Mouse (Mus musculus) embryonic facial prominence, embryonic 13.5 days (tissue): Measurements from ENCODE around the gene Adtrp. TPM values are rescaled to one million over a fixed set of nuclear protein-coding genes. Genes with fewer than 3 reads are reported as not detected.

Experiments
- ATAC-seq: fragments of 200-750 bp; cut with Nextera tagmentation; 2 replicates; pipeline ENCODE4 v1.8.0; 2017; ENCODE audit warnings: low read depth; ENCODE audit not compliant: insufficient number of reproducible peaks, insufficient read depth, low FRiP score, low TSS enrichment
- H3K27ac ChIP-seq: fragments of 300-500 bp; sonication (generic); 2 replicates; pipeline ENCODE4 v1.5.1; 2015; ENCODE audit warnings: moderate library complexity, mild to moderate bottlenecking, inconsistent platforms
- H3K27me3 ChIP-seq: fragments of 300-500 bp; sonication (generic); 2 replicates; pipeline ENCODE4 v1.6.1; 2015; ENCODE audit warnings: mild to moderate bottlenecking, inconsistent platforms
- H3K36me3 ChIP-seq: fragments of 300-500 bp; sonication (generic); 2 replicates; pipeline ENCODE4 v1.6.1; 2015; ENCODE audit warnings: mild to moderate bottlenecking, inconsistent platforms
- H3K4me1 ChIP-seq: fragments of 300-500 bp; sonication (generic); 2 replicates; pipeline ENCODE4 v1.6.1; 2015; ENCODE audit warnings: inconsistent platforms
- H3K4me2 ChIP-seq: fragments of 300-500 bp; sonication (generic); 2 replicates; pipeline ENCODE4 v1.6.1; 2015; ENCODE audit warnings: moderate library complexity, mild to moderate bottlenecking, inconsistent platforms
- H3K4me3 ChIP-seq: fragments of 300-500 bp; sonication (generic); 2 replicates; pipeline ENCODE4 v1.5.1; 2015; ENCODE audit warnings: mild to moderate bottlenecking, inconsistent platforms
- H3K9ac ChIP-seq: fragments of 300-500 bp; sonication (generic); 2 replicates; pipeline ENCODE4 v1.6.1; 2015; ENCODE audit warnings: mild to moderate bottlenecking, inconsistent platforms
- H3K9me3 ChIP-seq: fragments of 300-500 bp; sonication (generic); 2 replicates; pipeline ENCODE4 v1.6.1; 2016; ENCODE audit warnings: inconsistent platforms
- WGBS: fragments of 180-500 bp; shearing (Covaris S2); methylation state at CpG from one replicate; pipeline ENCODE4 v1.1.7; 2015; ENCODE audit warnings: mixed read lengths; 5-methylcytosine and 5-hydroxymethylcytosine counted together
- polyA plus RNA-seq: library from polyadenylated mRNA; unstranded; fragments of >200 nt; fragmentation: Nextera tagmentation; extraction: Ambion mirVana; gene quantifications from 2 replicates; pipeline ENCODE4 v1.2.1, GENCODE M21; 2015

Gene Adtrp
- polyA plus RNA-seq, 1 experiment from 2014 or later: 0.80 TPM

GRCm38 (mm10) chr13:41805138-41805820 lies 42.2 kb downstream of the Adtrp start:
- WGBS: 89% methylated on average over 7 of the region's 7 CpGs
- ATAC-seq: no peak
- H3K36me3 ChIP-seq: no peaks in the 10 kb centered on the region
- no peak overlapping the region for H3K9ac ChIP-seq
- H3K4me1 ChIP-seq: peaks cover 24% of the 10 kb centered on the region
- no peak overlapping the region for H3K27ac ChIP-seq
- no peak overlapping the region for H3K4me3 ChIP-seq
- H3K27me3 ChIP-seq: no peaks in the 10 kb centered on the region
- H3K4me2 ChIP-seq: no peak overlapping the region
- H3K9me3 ChIP-seq: no peaks in the 10 kb centered on the region

- peaks cover 24% of the 10 kb centered on the region for H3K4me1 ChIP-seq
- 67% methylated on average over 8 of the region's 8 CpGs for WGBS
These were observed 43.7 kb downstream of the Adtrp start for GRCm38 (mm10) chr13:41803656-41804265.

GRCm38 (mm10) chr13:41801177-41801636 lies 46.3 kb downstream of the Adtrp start:
- ATAC-seq: no peak; the same call in 1 of the 2 replicates

More at GRCm38 (mm10) chr13:41803656-41804265, 43.7 kb downstream of the Adtrp start:
- H3K36me3 ChIP-seq: no peaks in the 10 kb centered on the region
- no peak overlapping the region for H3K9ac ChIP-seq
- no peak overlapping the region for H3K4me3 ChIP-seq
- no peaks in the 10 kb centered on the region for H3K9me3 ChIP-seq
- H3K27ac ChIP-seq: no peak overlapping the region
- no peak for ATAC-seq
- H3K4me2 ChIP-seq: no peak overlapping the region
- H3K27me3 ChIP-seq: no peaks in the 10 kb centered on the region

GRCm38 (mm10) chr13:41792849-41793248 lies 54.6 kb downstream of the Adtrp start:
- H3K4me1 ChIP-seq: no peaks in the 10 kb centered on the region
- no peak overlapping the region for H3K4me3 ChIP-seq
- H3K27me3 ChIP-seq: no peaks in the 10 kb centered on the region
- H3K9ac ChIP-seq: no peak overlapping the region
- no peak overlapping the region for H3K4me2 ChIP-seq
- ATAC-seq: no peak
- H3K9me3 ChIP-seq: no peaks in the 10 kb centered on the region
- no peaks in the 10 kb centered on the region for H3K36me3 ChIP-seq
- H3K27ac ChIP-seq: no peak overlapping the region
- 83% methylated on average over 6 of the region's 6 CpGs for WGBS

More at GRCm38 (mm10) chr13:41801177-41801636, 46.3 kb downstream of the Adtrp start:
- no peaks in the 10 kb centered on the region for H3K9me3 ChIP-seq
- peaks cover 20% of the 10 kb centered on the region for H3K4me1 ChIP-seq
- peak overlapping the region; percentile 12; the same call in 1 of the 2 replicates for H3K4me3 ChIP-seq
- H3K4me2 ChIP-seq: peak overlapping the region; percentile 46
- H3K27me3 ChIP-seq: no peaks in the 10 kb centered on the region
- peak overlapping the region; percentile 40 for H3K27ac ChIP-seq
- H3K9ac ChIP-seq: no peak overlapping the region
- 3% methylated on average over 8 of the region's 8 CpGs for WGBS
- H3K36me3 ChIP-seq: no peaks in the 10 kb centered on the region

- no peaks in the 10 kb centered on the region for H3K9me3 ChIP-seq
- H3K36me3 ChIP-seq: no peaks in the 10 kb centered on the region
- no peaks in the 10 kb centered on the region for H3K27me3 ChIP-seq
- H3K4me1 ChIP-seq: no peaks in the 10 kb centered on the region
- ATAC-seq: no peak
- no peak overlapping the region for H3K4me2 ChIP-seq
- 74% methylated on average over 2 of the region's 2 CpGs for WGBS
- no peak overlapping the region for H3K4me3 ChIP-seq
- no peak overlapping the region for H3K9ac ChIP-seq
- no peak overlapping the region for H3K27ac ChIP-seq
These were observed 59.5 kb downstream of the Adtrp start for GRCm38 (mm10) chr13:41787863-41788536.

- H3K4me3 ChIP-seq: no peak overlapping the region
- WGBS: 89% methylated on average over 3 of the region's 3 CpGs
These were observed 60.8 kb downstream of the Adtrp start for GRCm38 (mm10) chr13:41786640-41787039.

GRCm38 (mm10) chr13:41784889-41785701 lies 62.4 kb downstream of the Adtrp start:
- WGBS: 77% methylated on average over 7 of the region's 7 CpGs
- Histone ChIP-seq H3K4me1 (no peaks in the 10 kb centered on the region), H3K9ac (no peak overlapping the region), H3K4me2 (no peak overlapping the region), H3K27me3 (no peaks in the 10 kb centered on the region), H3K9me3 (no peaks in the 10 kb centered on the region), H3K27ac (no peak overlapping the region), H3K36me3 (no peaks in the 10 kb centered on the region), H3K4me3 (no peak overlapping the region)
- ATAC-seq: no peak

More at GRCm38 (mm10) chr13:41786640-41787039, 60.8 kb downstream of the Adtrp start:
- ATAC-seq: no peak
- Histone ChIP-seq H3K9me3 (no peaks in the 10 kb centered on the region), H3K4me1 (no peaks in the 10 kb centered on the region), H3K9ac (no peak overlapping the region), H3K36me3 (no peaks in the 10 kb centered on the region), H3K27me3 (no peaks in the 10 kb centered on the region), H3K4me2 (no peak overlapping the region), H3K27ac (no peak overlapping the region)

- H3K4me3 ChIP-seq: no peak overlapping the region
- no peak for ATAC-seq
- WGBS: 86% methylated on average over 4 of the region's 4 CpGs
- H3K4me1 ChIP-seq: no peaks in the 10 kb centered on the region
- H3K4me2 ChIP-seq: no peak overlapping the region
- no peak overlapping the region for H3K27ac ChIP-seq
- no peaks in the 10 kb centered on the region for H3K9me3 ChIP-seq
- no peaks in the 10 kb centered on the region for H3K36me3 ChIP-seq
- H3K27me3 ChIP-seq: no peaks in the 10 kb centered on the region
- H3K9ac ChIP-seq: no peak overlapping the region
These were observed 67.2 kb downstream of the Adtrp start for GRCm38 (mm10) chr13:41780296-41780695.

GRCm38 (mm10) chr13:41779603-41780180 lies 67.8 kb downstream of the Adtrp start:
- H3K4me2 ChIP-seq: no peak overlapping the region
- 89% methylated on average over 9 of the region's 9 CpGs for WGBS

GRCm38 (mm10) chr13:41773812-41774376 lies 73.6 kb downstream of the Adtrp start:
- H3K4me2 ChIP-seq: no peak overlapping the region
- H3K27me3 ChIP-seq: no peaks in the 10 kb centered on the region
- no peak overlapping the region for H3K27ac ChIP-seq
- 91% methylated on average over 4 of the region's 4 CpGs for WGBS
- ATAC-seq: no peak
- H3K4me1 ChIP-seq: no peaks in the 10 kb centered on the region
- no peak overlapping the region for H3K4me3 ChIP-seq
- H3K36me3 ChIP-seq: no peaks in the 10 kb centered on the region
- H3K9ac ChIP-seq: no peak overlapping the region
- H3K9me3 ChIP-seq: no peaks in the 10 kb centered on the region

More at GRCm38 (mm10) chr13:41779603-41780180, 67.8 kb downstream of the Adtrp start:
- Histone ChIP-seq H3K27me3 (no peaks in the 10 kb centered on the region), H3K4me3 (no peak overlapping the region), H3K36me3 (no peaks in the 10 kb centered on the region), H3K4me1 (no peaks in the 10 kb centered on the region), H3K9me3 (no peaks in the 10 kb centered on the region), H3K9ac (no peak overlapping the region), H3K27ac (no peak overlapping the region)
- no peak for ATAC-seq
